Mouse (Mus musculus) ES-Bruce4 (cell line): ENCODE results near the gene Capn15. TPM values are rescaled to one million over a fixed set of nuclear protein-coding genes. Genes with fewer than 3 reads are reported as not detected.

Source experiments
- H3K27ac ChIP-seq: 2 replicates; pipeline ENCODE4 v1.5.1; 2012; ENCODE audit warnings: low read length, inconsistent platforms; ENCODE audit not compliant: insufficient read depth
- H3K27me3 ChIP-seq: 2 replicates; pipeline ENCODE4 v1.6.1; 2012; ENCODE audit warnings: mild to moderate bottlenecking, low read length, inconsistent platforms; ENCODE audit not compliant: control insufficient read depth, poor library complexity, insufficient read depth, severe bottlenecking
- H3K36me3 ChIP-seq: 2 replicates; pipeline ENCODE4 v1.6.1; 2012; ENCODE audit warnings: inconsistent platforms, mild to moderate bottlenecking, low read length, moderate library complexity; ENCODE audit not compliant: control insufficient read depth, poor library complexity, insufficient read depth, severe bottlenecking
- H3K4me1 ChIP-seq: one replicate; pipeline ENCODE4 v1.8.1; 2011; ENCODE audit warnings: low read length; ENCODE audit not compliant: control insufficient read depth, insufficient read depth
- H3K4me3 ChIP-seq: 2 replicates; pipeline ENCODE4 v1.5.1; 2011; ENCODE audit warnings: low read depth, mild to moderate bottlenecking, low read length
- H3K9ac ChIP-seq: 2 replicates; pipeline ENCODE4 v1.6.1; 2012; ENCODE audit warnings: low read depth, mild to moderate bottlenecking, inconsistent platforms; ENCODE audit not compliant: poor library complexity, severe bottlenecking
- H3K9me3 ChIP-seq: replicated peaks from 2 replicates; pipeline ENCODE4 v1.6.1; 2012; ENCODE audit warnings: mild to moderate bottlenecking, low read length, inconsistent platforms; ENCODE audit not compliant: control insufficient read depth, poor library complexity, insufficient read depth, severe bottlenecking
- CTCF ChIP-seq: IDR thresholded peaks from one replicate; pipeline ENCODE4 v1.8.1; 2011; ENCODE audit warnings: low read depth, low read length
- EP300 ChIP-seq: IDR thresholded peaks from 2 replicates; pipeline ENCODE4 v1.6.1; 2011; ENCODE audit warnings: low read depth, low read length; ENCODE audit not compliant: insufficient read depth
- POLR2A ChIP-seq: IDR thresholded peaks from one replicate; pipeline ENCODE4 v1.8.1; 2011; ENCODE audit warnings: low read length; ENCODE audit not compliant: insufficient read depth
- polyA plus RNA-seq: library from polyadenylated mRNA; stranded (reverse); fragments of >200 nt; gene quantifications from 2 replicates; pipeline ENCODE4 v1.2.4, GENCODE M21; 2011; ENCODE audit warnings: low read depth; ENCODE audit not compliant: missing spikeins, insufficient read depth, insufficient read length

Gene Capn15
- polyA plus RNA-seq = 14.2 and 17.0 TPM in 2 replicates

DNA sequence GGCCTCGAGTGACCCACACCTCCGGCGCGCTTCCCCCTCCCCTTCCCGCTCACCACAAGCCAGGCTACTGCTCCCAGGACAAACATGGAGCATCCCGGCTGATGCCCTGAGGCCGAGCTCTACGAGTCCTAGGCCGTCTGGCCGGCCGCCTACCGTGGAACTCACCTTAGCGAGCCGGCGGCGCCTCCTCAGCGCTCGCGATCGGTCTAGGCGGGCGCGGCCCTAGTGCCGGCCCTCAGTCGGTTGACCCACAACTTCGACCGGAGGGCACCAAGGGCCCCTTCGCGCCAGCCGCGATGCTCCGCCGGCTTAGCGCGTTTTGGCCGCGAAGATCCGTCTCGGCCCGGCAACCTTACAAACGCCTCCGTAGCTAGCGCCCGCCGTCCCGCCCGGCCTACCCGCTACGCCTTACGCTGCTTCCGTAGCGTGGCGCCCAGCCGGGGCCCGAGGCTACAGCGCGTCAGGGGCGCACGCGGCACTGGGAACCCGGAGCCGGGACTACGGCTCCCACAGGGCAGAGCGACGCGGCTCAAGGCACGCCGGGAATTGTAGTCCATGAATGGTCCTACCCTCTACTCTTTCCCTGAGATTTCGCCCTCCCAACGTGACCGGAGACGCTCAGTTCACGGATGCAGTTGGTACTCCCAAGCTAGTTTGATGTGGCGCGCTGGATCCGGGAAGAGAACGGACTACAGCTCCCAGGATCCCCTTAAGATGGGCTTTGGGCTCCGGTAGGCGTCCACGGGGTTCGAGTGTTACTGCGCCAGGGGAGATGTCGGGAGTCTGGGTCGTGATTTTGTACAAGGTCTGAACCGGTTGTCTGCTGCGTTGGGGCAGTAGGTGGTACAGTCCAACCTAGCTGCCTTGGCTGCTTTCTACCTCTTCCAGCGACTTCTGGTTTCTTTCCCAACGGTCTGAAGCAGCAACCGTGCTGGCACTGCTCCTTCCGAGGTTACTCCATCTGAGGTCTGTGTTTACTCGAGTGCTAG lies at the start of gene Capn15:
Gene Capn15 (minus strand): TSS at position 491 of the 989 bp plus-strand sequence.
- no peaks in the 10 kb centered on the region for H3K27me3 ChIP-seq
- no peaks in the 10 kb centered on the region for H3K9me3 ChIP-seq
- H3K4me3 ChIP-seq = peak within 1 kb of the TSS; percentile 86
- H3K27ac ChIP-seq = peak within 1 kb of the TSS; percentile 23
- H3K9ac ChIP-seq = peak within 1 kb of the TSS; percentile 78
- no peaks in the 10 kb centered on the region for H3K36me3 ChIP-seq
- H3K4me1 ChIP-seq = peaks cover 2% of the 10 kb centered on the region
- no peak for TF ChIP-seq CTCF
- no peak for TF ChIP-seq EP300
- no peak for TF ChIP-seq POLR2A

DNA sequence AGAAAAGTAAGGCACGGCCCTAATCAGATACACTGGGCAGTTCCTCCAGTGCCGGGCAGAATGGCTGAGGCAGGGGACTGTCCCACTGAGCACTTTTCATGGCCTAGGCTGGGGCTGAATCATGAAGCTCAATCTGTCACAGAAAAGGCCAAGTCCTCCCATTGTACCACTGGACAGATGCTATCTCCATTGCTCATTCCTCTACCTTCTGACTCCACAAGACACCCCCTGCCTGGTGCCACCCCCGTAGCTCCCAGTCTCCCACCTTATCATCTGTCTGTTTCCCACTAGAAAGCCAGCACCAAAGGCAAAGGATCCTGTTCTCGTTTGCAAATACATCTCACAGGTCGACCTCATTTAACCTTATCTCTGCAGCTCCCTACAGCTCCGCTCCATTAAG lies 46.4 kb upstream of the Capn15 start:
- H3K4me3 ChIP-seq = no peak overlapping the region
- TF ChIP-seq POLR2A (no peak), EP300 (no peak), CTCF (no peak)
- H3K4me1 ChIP-seq = no peaks in the 10 kb centered on the region
- H3K27ac ChIP-seq = no peak overlapping the region
- H3K27me3 ChIP-seq = no peaks in the 10 kb centered on the region
- no peaks in the 10 kb centered on the region for H3K36me3 ChIP-seq
- no peak overlapping the region for H3K9ac ChIP-seq
- H3K9me3 ChIP-seq = no peaks in the 10 kb centered on the region

DNA sequence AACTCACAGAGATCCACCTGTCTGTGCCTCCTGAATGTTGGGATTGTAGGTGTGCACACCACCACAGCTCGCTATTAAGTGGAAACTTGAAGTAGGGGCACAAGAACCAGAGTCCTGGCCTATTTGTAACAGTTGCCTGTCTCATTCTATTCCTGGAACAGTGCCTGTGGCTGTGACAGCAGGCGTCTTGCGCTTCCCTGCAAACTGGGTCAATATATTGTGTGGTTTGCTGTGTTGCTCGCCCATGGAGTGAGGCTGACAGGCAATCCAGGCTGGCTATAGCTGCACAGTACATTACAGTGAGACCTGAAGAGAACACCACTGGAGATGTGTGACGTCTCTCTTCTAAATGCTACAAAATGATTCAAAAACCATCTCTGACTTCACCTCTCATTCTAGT lies 46.0 kb upstream of the Capn15 start:
- H3K9me3 ChIP-seq = no peaks in the 10 kb centered on the region
- no peaks in the 10 kb centered on the region for H3K27me3 ChIP-seq
- H3K4me1 ChIP-seq = no peaks in the 10 kb centered on the region
- no peaks in the 10 kb centered on the region for H3K36me3 ChIP-seq
- TF ChIP-seq EP300 (no peak), CTCF (no peak)
- no peak overlapping the region for H3K4me3 ChIP-seq
- no peak overlapping the region for H3K9ac ChIP-seq
- no peak overlapping the region for H3K27ac ChIP-seq

DNA sequence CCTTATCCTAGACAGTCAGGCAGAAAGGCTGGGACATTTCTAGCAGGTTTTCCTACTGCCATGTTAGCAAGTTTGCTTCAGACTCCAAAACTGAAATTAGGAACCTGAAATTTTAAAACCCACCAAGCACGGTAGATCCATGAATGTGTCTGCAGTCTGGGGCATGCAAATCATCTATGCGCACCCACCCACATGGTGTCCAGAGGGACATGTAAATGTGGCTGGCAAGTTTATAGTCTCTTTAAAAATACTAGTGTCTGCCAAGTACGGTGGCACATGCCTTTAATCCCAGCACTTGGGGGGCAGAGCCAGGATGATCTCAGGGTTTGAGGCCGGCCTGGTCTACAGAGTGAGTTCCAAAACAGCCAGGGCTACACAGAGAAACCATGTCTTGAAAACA lies 42.7 kb upstream of the Capn15 start:
- Histone ChIP-seq H3K27me3 (no peaks in the 10 kb centered on the region), H3K9me3 (no peaks in the 10 kb centered on the region), H3K27ac (no peak overlapping the region), H3K4me3 (no peak overlapping the region), H3K4me1 (no peaks in the 10 kb centered on the region), H3K36me3 (no peaks in the 10 kb centered on the region), H3K9ac (no peak overlapping the region)
- no peak for TF ChIP-seq CTCF
- TF ChIP-seq POLR2A = no peak
- TF ChIP-seq EP300 = no peak

DNA sequence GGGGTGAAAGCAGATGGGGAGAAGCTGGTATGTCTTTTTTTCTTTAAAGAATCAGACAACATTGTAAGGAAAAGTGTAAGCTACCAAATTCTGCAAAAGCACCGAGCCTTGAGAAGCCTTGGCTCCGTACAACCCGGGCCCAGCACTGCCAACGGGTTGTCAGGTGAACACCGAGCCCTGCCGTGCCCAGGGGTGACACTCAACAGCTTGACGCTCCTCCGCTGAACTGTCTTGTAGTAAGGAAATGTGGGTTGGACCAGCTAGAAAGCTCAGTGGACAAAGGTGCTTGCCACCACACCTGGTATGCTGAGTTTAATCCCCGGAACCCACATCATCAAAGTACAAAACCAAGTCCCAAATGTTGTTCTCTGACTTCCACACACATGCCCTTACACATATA lies 39.1 kb upstream of the Capn15 start:
- Histone ChIP-seq H3K4me1 (no peaks in the 10 kb centered on the region), H3K36me3 (no peaks in the 10 kb centered on the region), H3K27me3 (no peaks in the 10 kb centered on the region), H3K4me3 (no peak overlapping the region), H3K27ac (no peak overlapping the region), H3K9me3 (no peaks in the 10 kb centered on the region), H3K9ac (no peak overlapping the region)
- TF ChIP-seq EP300 (no peak), POLR2A (no peak), CTCF (no peak)

DNA sequence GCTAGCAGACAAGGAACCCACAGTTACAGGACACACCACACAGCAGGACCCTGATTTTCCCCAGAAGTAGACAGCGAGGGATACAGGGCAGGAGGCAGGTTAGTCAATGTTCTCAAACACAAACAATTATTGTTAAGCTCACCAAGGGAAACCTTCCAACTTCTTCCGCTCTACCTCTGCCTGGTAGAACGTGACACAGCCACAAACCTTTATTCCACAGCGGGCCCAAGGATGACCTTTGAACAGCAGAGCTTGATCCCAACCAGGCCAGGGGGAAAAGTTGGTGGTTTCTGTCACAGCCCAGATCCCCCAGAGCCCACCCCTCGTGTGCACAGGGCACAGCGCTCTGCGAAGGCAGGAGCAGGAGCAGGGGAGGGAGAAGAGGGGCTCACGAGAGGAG lies 38.4 kb upstream of the Capn15 start:
- no peak overlapping the region for H3K4me3 ChIP-seq
- no peaks in the 10 kb centered on the region for H3K36me3 ChIP-seq
- no peaks in the 10 kb centered on the region for H3K9me3 ChIP-seq
- TF ChIP-seq EP300 (no peak), POLR2A (no peak), CTCF (no peak)
- no peaks in the 10 kb centered on the region for H3K4me1 ChIP-seq
- no peak overlapping the region for H3K27ac ChIP-seq
- no peaks in the 10 kb centered on the region for H3K27me3 ChIP-seq
- H3K9ac ChIP-seq = no peak overlapping the region
